Mouse (Mus musculus) T-helper 2 cell (primary cell): ENCODE measurements around the gene Ptger1.

Source experiments
- in situ Hi-C: fragments of 300-600 bp; cut with MboI, MseI; formaldehyde crosslinking; loops from one replicate; pipeline ENCODE4 v1.15.1; 2025; ENCODE audit warnings: high pct_unique_total_duplicates

Ptger1 gene

GRCm38 (mm10) chr8:83656043-83656442, 10.4 kb upstream of the Ptger1 start:
- in situ Hi-C loops = no loop called here

GRCm38 (mm10) chr8:83656484-83657246, 9.8 kb upstream of the Ptger1 start:
- in situ Hi-C loops = no loop called here

GRCm38 (mm10) chr8:83660545-83660944, 5.9 kb upstream of the Ptger1 start:
- in situ Hi-C loops = no loop called here

GRCm38 (mm10) chr8:83660995-83661680, 5.3 kb upstream of the Ptger1 start:
- in situ Hi-C loops = no loop called here

- in situ Hi-C loops = no loop called here
These were observed 4.1 kb upstream of the Ptger1 start for GRCm38 (mm10) chr8:83662421-83662826.

GRCm38 (mm10) chr8:83664096-83664495, 2.4 kb upstream of the Ptger1 start:
- in situ Hi-C loops = no loop called here

GRCm38 (mm10) chr8:83664931-83665625, 1.4 kb upstream of the Ptger1 start:
- in situ Hi-C loops = no loop called here

- in situ Hi-C loops = no loop called here
These were observed 372 bp downstream of the Ptger1 start for GRCm38 (mm10) chr8:83666866-83667234.

- in situ Hi-C loops = no loop called here
These were observed 1.0 kb downstream of the Ptger1 start for GRCm38 (mm10) chr8:83667526-83667925.

- in situ Hi-C loops = no loop called here
These were observed 1.8 kb downstream of the Ptger1 start for GRCm38 (mm10) chr8:83668010-83668916.

GRCm38 (mm10) chr8:83669013-83669412, 2.5 kb downstream of the Ptger1 start:
- in situ Hi-C loops = no loop called here

GRCm38 (mm10) chr8:83672936-83673335, 6.5 kb downstream of the Ptger1 start:
- in situ Hi-C loops = no loop called here

GRCm38 (mm10) chr8:83674497-83674896, 8.0 kb downstream of the Ptger1 start:
- in situ Hi-C loops = no loop called here

- in situ Hi-C loops = no loop called here
These were observed 13.4 kb downstream of the Ptger1 start for GRCm38 (mm10) chr8:83679866-83680265.

GRCm38 (mm10) chr8:83680603-83681002, 14.1 kb downstream of the Ptger1 start:
- in situ Hi-C loops = no loop called here

- in situ Hi-C loops = no loop called here
These were observed 14.6 kb downstream of the Ptger1 start for GRCm38 (mm10) chr8:83681099-83681498.

GRCm38 (mm10) chr8:83684517-83684916, 18.0 kb downstream of the Ptger1 start:
- in situ Hi-C loops = no loop called here

- in situ Hi-C loops = no loop called here
These were observed 22.8 kb downstream of the Ptger1 start for GRCm38 (mm10) chr8:83689264-83689663.

- in situ Hi-C loops = no loop called here
These were observed 27.2 kb downstream of the Ptger1 start for GRCm38 (mm10) chr8:83693609-83694236.

- in situ Hi-C loops = no loop called here
These were observed 28.1 kb downstream of the Ptger1 start for GRCm38 (mm10) chr8:83694369-83695160.
